Mouse (Mus musculus): ENCODE measurements at regions not wholly inside any gene's neighbourhood (a gene's known extent, or its start where the extent isn't known, plus 50 kb on each side); places are given as distances from the start of the nearest gene placed in this dataset.

DNA sequence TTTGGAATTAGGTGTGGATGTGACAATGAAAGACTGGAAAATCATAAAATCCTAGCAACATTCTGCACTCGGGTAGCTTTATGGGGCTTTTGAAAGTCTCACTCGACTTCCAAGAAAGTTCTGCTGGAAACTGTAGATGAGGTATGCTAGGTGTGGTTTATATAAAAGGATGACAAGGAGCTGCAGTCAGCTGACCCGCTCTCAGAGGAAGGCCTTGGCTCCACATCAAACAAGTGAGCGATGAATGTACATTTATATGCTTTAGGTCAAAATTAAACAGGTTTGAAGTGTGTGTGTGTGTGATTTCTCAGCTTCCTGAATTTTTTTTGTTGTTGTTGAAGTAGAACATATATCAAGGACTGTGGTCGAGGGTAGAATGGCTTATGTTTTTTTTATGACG lies 174.9 kb downstream of the 1500009L16Rik start:
- DNase-seq (ENCODE audit: low read depth): no peak

DNA sequence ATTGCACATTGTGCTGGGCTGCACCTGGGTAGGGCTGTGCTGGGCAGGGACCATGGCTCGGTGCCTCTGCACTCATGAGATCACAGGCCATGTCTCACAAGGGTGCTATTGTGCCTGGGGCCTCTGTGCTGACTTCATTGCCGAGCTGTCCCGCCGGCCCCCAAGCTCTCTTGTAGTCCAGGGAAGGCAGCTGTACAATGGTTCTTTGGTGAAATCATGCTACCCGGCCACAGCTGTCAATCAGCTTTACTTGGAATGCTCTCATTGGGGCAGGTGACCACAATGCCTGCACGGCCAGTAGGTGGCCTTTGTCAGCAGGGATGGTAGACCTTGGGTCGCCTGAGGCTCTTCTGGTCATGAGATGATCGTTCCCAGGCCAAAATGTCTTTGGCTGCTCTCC lies 184.1 kb downstream of the 1500009L16Rik start:
- DNase-seq (ENCODE audit: low read depth): no peak

DNA sequence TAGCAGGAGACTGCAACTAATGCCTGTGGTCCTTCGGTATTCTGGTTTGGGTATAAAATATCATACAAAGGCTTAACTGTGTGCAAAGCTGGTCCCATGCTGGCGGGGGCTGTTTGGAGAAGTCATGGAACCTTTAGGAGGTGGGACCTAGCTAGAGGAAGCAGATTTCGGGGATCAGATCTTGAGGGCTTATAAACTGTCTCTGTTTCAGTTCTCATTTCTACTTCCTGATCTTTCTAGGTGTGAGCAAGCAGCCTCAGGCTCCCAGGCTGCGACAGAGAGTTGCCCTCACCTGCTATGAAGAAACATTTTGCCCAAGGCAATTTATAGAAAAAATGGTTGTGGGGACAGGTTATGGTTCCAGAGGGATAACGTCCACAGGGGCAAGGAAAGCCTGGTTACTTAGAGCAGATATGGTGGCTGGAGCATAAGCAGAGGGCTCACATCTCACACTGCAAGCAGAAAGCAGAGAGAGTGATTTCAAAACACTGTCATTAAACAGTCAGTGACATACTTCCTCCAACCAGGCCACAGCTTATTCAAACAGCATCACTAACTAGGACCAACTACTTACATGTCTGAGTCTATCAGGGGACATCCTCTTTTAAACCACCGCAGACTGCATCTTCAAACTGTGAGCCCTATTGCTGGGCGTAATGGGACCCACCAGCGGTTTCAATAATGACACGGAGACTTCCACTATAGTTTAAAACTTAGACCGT lies 188.1 kb downstream of the 1500009L16Rik start:
- DNase-seq (ENCODE audit: low read depth): no peak

DNA sequence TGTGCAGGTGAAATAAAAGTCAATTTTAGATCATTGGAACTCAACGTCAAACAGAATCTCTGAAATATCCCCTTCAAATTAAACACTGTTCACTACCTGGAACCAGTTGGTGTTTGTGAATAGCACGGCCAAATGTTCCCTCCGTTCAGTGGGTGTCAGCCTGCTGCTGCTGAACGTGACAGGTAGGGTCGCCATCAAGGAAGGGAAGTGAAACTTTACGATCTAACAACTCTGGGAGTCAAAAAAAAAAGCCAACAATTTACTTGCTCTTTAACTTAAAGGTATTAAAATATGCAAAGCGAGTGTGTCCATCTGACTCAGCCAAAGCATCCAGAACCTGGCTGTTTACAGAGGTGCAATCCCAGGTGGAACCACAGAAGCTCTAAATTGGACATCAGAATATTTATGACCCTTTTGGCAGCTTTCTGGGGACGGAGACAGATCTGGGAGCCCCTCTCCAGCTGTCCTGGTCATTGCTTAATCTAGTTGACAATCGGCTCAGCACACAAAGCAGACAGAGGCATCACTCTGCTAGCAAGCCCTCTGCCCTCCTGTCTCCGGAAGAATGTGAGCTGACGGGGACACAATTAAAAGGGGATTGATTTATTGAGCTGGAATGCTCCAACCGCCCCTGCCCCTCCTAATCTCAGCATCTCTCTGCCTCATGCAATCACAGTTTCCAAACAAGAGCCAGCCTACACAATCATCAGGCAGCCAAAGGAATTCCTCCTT lies 191.9 kb downstream of the 1500009L16Rik start:
- DNase-seq (ENCODE audit: low read depth): no peak

DNA sequence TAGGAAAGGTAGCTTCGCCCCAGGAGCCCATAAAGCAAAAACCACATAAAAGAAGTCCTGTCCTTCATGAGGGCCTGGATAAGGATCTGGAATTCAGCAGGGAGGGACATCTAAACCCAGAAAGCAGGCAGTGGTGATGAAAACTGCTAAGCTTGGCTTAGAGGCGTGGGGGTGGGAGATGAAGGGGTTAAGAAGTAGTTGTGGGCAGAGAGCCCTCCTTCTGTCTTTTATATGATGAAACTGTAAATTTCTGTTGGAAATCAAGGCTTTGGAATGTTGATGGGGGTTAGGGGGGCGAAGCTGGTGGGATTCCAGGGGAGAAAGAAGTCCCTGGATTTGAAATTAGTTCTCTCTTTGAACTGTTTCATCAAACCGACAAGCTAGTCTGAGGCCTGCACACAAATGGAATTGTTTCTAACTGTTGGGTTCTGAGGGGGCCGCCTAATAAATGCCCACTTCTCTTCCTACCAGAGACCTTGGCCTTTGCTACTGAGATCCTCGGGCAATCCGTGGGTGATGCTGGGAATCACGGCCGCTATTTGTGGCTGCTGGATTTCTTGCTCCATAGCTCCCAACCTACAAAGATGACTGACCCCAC lies 192.6 kb downstream of the 1500009L16Rik start:
- DNase-seq (ENCODE audit: low read depth): no peak

DNA sequence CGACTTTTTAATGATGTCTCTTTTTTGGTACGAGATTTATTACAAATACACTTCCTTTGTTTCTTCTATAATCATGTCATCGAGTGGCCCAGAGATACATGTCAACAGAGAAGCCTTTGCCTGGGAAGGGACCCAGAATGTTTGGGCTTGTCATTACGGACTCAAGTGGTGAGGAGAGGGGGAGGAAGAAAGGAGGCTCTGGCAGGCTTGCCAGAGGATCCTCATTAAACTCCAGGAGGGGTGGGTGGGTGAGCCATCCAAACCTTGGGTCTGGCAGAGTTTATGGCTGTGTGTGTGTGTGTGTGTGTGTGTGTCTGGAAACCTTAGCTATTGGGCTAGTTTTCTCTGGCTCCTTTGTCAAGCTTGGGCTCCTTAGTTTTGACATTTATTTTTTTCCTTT lies 204.3 kb downstream of the 1500009L16Rik start:
- no peak for DNase-seq (ENCODE audit: low read depth)

DNA sequence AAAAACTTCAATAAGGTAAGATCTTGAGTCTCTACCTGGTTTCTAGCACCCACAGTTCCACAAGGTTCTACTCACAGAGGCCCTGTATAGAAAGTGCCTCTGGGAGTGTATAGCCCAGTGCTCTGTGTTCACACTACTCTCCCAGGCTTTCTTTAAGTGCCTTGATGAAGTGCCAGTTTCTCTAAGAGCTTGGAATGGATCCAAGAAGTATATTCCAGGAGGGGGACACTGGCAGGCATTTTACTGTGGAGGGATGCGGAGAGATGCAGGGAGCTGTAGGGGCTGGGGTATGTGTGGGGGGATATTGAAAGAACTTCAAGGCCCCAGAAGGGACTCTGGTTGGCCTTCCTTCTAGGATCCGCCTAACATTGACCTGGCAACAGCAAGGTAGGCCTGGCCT lies 204.9 kb downstream of the 1500009L16Rik start:
- DNase-seq (ENCODE audit: low read depth): no peak

DNA sequence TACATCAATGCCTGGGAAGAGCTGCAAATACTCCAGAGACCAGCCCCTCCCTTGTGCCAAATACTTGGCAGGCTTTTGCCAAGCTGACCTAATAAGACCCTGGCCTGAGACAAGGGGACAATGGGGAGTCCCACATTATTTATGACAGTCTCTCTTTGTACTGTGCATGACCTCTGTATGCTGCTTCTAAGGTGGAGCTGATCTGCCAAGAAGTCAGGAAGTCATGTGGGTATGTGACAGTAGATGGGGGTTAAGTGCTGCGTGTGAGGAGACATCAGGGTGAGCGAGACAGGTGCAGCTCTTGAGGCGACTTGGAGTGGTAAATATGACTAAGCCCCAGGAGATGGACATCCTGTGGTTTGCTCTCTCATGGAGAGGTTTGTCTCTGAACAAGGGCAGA lies 209.1 kb downstream of the 1500009L16Rik start:
- no peak for DNase-seq (ENCODE audit: low read depth)

DNA sequence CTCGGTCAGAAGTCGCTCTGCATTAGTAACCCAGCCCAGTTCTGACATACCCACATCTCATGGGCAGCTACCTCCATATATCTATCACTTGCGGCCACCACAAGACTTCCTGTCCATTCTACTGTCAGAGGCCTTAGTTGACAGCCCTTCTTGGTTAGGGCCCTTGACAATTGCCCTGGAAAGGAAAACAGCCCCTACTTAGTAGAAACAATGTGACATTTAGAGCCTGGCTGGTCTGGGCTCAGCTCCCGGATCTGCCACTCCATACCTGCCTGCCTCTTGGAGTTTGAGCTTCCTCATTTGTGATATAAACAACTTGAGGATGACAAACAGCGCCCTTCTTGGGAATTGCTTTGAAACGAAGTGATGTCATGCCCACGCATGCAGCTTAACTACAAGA lies 210.5 kb downstream of the 1500009L16Rik start:
- no peak for DNase-seq (ENCODE audit: low read depth)

DNA sequence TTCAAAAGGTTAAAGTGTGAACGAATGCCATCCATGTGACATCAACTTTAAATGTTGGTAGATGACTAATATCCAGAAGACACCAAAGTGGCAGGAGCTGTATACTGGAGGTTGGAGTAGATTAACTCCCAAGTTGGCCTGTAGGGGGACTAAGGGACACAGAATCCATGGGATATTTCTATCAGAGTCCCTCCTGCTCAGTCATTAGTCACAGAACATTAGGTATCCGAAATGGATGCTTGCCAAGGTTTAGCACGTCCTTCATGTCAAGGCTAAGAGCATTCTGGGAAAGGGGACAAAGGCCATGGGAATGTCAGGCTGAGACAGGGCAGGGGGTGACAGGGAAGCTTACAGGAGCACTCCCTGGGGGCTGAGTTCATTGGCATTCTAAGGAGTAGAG lies 211.8 kb downstream of the 1500009L16Rik start:
- no peak for DNase-seq (ENCODE audit: low read depth)

DNA sequence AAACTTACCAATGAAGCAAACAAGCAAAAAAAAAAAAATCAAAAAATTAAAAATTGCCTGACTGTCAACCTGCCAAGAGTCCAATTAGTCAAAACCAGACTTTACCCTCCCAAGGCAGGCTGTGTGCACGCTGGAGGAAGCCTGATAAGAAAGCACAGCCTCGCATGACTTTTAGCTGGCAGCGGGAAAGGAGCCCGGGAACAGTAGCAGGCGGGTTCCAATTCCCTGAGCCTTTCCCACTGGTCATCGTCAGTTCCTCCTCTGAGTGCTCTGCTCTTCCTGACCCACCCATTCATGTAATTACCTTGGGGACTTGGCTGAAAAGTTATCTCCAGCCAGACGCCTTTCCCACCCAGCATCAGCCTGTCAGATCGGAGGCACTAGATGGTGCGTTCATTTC lies 214.5 kb downstream of the 1500009L16Rik start:
- DNase-seq (ENCODE audit: low read depth): no peak

DNA sequence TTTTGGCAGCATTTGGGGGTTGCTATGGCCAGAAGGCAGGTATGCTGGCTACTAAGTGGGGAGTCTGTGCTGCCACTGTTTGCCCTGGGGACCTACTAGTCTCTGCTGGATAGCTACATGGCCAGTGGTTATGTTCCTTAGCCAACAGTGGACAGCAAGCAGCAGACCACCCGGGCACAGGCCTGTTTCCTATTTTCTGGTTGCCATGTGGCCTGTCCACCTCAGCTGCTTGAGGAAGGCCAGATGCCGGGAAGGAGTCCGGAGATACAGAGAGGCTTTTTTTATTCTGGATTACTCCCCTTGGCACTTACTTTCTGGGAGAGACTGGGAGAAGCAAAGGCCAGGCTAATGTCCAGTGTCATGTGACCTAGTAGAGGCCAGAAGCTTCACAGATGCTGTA lies 219.4 kb downstream of the 1500009L16Rik start:
- DNase-seq (ENCODE audit: low read depth): no peak

DNA sequence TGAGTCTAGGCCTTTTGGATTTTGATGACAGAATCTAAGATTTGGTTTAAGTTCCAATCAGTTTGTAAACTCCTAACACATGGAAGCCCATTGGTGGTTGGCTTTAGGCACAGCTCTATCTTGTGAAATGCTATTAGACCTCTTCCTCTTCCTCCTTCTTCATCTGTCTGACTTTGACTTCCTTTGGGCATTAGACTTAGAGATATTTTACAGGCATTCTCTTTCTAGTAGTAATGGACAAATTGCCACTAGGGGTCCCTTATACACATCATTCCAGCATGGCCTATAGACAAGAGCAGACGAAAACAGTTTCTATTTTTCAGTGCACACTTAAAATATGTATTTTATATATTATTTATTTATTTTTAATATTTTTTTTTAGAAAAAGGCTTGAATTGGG lies 221.5 kb downstream of the 1500009L16Rik start:
- peak; percentile 28 for DNase-seq (ENCODE audit: low read depth)

DNA sequence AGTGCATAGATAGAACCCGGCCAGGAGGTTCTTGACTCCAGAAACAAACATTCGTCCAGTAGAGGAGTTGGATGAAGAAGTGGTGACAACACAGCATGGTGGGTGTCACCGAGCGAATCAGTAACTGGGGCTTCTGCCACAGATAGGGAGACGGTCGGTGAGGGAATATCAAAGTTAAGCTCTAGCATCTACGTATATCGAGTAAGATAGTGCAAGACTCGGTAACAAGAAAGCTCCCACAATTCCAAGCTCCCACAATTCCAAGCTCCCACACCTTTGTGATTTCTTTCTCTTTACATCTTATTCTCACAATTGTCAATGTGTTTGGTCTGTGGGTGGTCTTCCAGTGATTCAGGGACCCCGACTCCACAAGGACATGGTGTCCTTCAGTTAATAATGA lies 222.2 kb downstream of the 1500009L16Rik start:
- no peak for DNase-seq (ENCODE audit: low read depth)

DNA sequence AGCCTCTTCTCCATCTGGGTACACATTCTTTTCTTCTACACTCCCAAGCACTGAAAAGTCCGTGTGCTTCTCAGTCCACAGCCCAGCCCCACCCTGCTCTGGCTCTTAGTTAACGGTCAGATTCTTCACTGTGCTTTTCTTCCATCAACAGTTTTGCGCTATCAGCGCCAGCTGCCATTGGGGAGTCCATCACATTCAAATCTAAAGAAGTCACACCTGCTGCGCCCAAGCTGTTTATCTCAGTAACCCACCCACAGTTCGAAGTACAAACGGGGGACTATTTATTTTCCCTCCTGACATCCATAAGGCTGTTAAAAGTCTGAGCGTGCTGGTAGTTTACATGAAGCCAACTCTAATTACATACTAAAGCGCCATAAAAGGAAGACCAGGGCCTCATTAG lies 222.8 kb downstream of the 1500009L16Rik start:
- no peak for DNase-seq (ENCODE audit: low read depth)

DNA sequence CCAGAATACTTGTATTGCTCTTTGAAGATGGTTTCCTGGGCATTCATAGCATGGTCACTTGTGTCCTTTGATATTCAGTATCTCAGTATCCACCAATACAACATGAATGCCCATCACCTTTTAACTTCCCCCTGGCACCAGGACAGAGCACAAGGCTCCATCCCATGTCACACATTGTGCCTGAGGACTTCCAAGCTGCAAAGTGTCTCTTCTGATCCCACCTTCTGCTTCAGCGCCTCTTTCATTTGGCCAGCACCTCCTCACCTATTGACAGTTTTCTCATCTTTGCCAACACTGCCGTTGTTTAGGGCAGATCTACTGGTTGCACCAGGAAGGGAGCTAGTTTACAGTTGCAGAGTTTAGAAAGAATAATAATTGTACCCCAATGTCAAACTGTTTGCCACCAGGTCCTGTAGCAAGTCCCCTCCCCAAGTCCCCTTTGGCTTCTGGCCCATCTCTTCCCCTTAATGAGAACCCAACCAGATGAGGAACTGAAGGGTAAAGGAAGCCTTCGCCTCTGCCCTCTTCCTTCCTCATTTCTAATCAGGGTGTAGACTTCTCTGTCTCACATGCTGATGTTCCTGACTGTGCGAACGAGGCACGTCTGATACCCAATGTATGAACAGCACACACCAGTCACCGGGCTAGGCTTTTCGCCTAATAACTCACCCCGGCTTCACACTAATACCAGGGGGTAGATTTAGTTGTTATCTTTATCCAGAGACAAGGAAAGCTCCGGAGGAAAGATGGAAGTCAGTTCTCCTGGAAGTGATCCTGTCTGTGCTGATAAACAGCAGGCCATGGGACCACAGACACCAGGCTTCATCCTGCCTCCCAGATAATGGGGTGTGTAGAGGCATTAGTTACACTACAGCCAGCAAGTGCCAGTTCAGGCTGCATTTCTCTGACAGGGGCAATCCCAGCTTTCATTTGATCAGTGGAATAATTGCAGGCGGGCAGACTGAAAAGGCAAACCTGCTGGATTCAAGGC lies 223.8 kb downstream of the 1500009L16Rik start:
- DNase-seq (ENCODE audit: low read depth): peak; percentile 45

DNA sequence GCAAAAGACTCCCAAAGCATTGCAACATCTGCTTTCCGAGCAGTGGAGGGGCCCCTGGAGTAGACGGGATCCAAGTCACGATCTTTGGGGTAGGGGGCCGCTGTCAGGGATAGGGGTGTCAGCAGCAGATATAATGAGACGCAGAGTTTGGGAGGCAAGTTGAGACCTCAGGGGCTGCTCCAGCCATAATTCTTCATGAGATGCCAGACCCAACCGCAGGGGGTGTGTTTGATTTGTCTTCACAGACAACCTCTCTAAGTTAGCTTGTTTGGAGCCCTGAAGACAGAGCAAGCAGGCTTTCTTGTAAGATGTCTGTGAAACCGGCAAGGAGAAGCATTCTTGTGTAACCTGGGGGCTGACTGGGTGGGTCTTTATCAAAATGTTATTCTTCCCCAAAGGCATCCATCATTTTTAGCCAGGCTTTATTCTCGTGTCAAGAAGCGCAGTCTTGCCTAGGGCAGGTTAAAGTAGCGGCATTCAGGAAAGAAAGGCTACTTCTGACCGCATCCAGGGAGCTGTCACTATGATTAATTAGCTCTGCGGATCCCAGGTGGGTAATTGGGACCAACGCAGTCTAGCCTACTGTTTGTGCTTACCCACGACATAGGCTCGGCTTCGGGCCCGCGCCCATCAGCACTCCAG lies 234.6 kb downstream of the 1500009L16Rik start:
- no peak for DNase-seq (ENCODE audit: low read depth)

DNA sequence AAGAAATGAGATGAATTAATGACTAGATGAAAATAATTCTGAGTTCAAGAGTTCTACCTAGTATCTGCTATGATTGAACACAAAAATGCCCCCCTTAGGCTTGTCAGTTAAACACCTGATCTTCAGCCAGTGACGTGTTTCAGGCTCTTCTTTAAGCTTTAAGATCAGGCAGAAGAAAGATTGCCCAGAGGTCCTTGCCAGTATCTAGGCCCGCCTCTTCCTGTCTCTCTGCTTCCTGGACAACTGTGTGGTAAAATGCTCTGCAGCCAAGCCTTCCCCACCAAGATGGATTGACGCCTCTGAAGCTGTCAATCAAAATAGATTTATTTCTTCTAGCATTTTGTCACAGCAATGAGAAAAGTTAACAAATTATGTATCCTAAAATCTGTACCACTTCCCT lies 235.7 kb downstream of the 1500009L16Rik start:
- DNase-seq (ENCODE audit: low read depth): peak; percentile 4

DNA sequence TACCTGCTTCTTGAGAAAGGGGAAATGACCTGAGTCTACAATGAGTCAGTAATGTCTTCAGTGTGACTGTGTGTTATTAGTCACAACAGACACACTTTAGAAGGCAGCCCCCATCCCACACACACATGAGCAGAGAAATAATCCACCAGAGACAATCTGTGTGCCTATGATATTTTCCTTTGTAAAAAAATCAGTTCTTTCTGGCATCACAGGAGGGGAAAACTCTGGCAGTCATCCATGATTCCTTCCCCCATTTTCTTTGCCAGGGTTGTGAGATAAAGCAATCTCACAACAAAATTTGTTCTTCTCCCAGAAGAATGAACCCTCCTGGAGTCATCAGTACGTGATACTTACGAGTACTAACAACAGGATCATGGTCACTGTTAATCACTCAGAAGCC lies 236.2 kb downstream of the 1500009L16Rik start:
- DNase-seq (ENCODE audit: low read depth): no peak

DNA sequence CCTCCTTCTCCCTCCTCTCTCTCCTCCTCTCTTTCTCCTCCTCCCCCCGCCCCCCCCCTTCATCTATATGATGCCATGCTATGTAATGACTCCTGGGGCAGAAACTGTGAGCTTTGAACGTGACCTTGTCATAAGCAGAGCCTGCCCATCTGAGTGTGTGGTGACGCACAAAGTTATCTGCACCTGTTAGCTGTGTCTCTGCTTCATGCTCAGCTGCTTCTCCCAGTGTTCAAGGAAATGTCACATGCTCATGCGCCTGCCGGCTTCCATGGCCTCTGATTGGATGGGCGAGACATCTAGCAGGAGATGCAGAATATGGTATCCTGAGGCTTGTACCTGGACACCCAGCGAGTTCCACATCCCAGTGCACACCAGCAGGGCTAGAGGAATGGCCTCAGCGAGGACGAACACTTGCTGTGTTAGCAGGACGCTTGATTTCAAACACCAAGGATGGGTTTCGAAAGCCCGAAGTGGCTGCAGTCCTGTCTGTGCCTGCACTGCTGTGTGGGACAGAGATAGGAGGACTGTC lies 240.6 kb downstream of the 1500009L16Rik start:
- DNase-seq (ENCODE audit: low read depth): no peak
